Mouse (Mus musculus) central nervous system, embryonic 18 days (tissue): ENCODE results near the gene Vps11. TPM values are rescaled to one million over a fixed set of nuclear protein-coding genes. Genes with fewer than 3 reads are reported as not detected.

Experiments used
- polyA plus RNA-seq: library from polyadenylated mRNA; depleted of rRNA; stranded (reverse); fragments of >200 nt; gene quantifications from 2 replicates; pipeline ENCODE4 v1.2.3, GENCODE M21; 2012; rRNA removed

The Vps11 gene
- polyA plus RNA-seq: 31.1 and 35.4 TPM in 2 replicates

GRCm38 (mm10) chr9:44361190-44361917 lies at the start of gene Vps11:
Vps11 (minus strand) TSS chr9:44361670.

GRCm38 (mm10) chr9:44406906-44407751 lies 45.7 kb upstream of the Vps11 start, which contains the start of the genes Rps25 and Trappc4:
Rps25 (plus strand) TSS chr9:44407139.
Trappc4 (minus strand) TSS chr9:44407600.

GRCm38 (mm10) chr9:44396684-44397411 lies 35.4 kb upstream of the Vps11 start, which contains the start of gene Slc37a4:
Slc37a4 (plus strand) TSS chr9:44396852.

GRCm38 (mm10) chr9:44379054-44379834 lies 17.8 kb upstream of the Vps11 start, which contains the start of gene Hyou1:
Hyou1 (plus strand) TSS chr9:44379490.

GRCm38 (mm10) chr9:44343781-44344421 lies 17.6 kb downstream of the Vps11 start, which contains the start of gene Hmbs:
Hmbs (minus strand) TSS chr9:44344228.

GRCm38 (mm10) chr9:44334396-44335330 lies 26.8 kb downstream of the Vps11 start, which contains the start of gene H2afx:
H2afx (plus strand) TSS chr9:44334694.

GRCm38 (mm10) chr9:44325768-44326370 lies 35.6 kb downstream of the Vps11 start, which contains the start of gene Dpagt1:
Dpagt1 (plus strand) TSS chr9:44326019.

GRCm38 (mm10) chr9:44319887-44320798 lies 41.3 kb downstream of the Vps11 start, which contains the start of gene C2cd2l:
C2cd2l (minus strand) TSS chr9:44320285.

GRCm38 (mm10) chr9:44305466-44306079 lies 55.9 kb downstream of the Vps11 start, which contains the start of gene Hinfp:
Hinfp (minus strand) TSS chr9:44305671.

Other genes starting within 250 kb of the Vps11 start
- gene Gm49380, start 248.2 kb downstream of the Vps11 start, polyA plus RNA-seq: 0.14 and 0.20 TPM in 2 replicates
- gene Rnf26, start 248.2 kb downstream of the Vps11 start, polyA plus RNA-seq: 23.1 and 24.4 TPM in 2 replicates
- 17.9 and 19.4 TPM in 2 replicates for gene Mcam, start 227.2 kb downstream of the Vps11 start, polyA plus RNA-seq
- 22.3 and 23.5 TPM in 2 replicates for gene Cbl, start 127.6 kb downstream of the Vps11 start, polyA plus RNA-seq
- 1.2 and 2.8 TPM in 2 replicates for gene Ccdc153, start 121.0 kb downstream of the Vps11 start, polyA plus RNA-seq
- gene Pdzd3, start 110.2 kb downstream of the Vps11 start, polyA plus RNA-seq: 0.75 and 0.79 TPM in 2 replicates
- gene Nlrx1, start 93.1 kb downstream of the Vps11 start, polyA plus RNA-seq: 3.6 and 3.8 TPM in 2 replicates
- gene Abcg4, start 73.1 kb downstream of the Vps11 start, polyA plus RNA-seq: 82.8 and 93.4 TPM in 2 replicates
- 42.4 and 43.8 TPM in 2 replicates for gene Hinfp, start 56.0 kb downstream of the Vps11 start, polyA plus RNA-seq
- 56.8 and 62.1 TPM in 2 replicates for gene C2cd2l, start 41.4 kb downstream of the Vps11 start, polyA plus RNA-seq
- gene Dpagt1, start 35.7 kb downstream of the Vps11 start, polyA plus RNA-seq: 37.3 and 39.1 TPM in 2 replicates
- 123 and 133 TPM in 2 replicates for gene H2afx, start 27.0 kb downstream of the Vps11 start, polyA plus RNA-seq
- gene Hmbs, start 17.4 kb downstream of the Vps11 start, polyA plus RNA-seq: 37.8 and 38.9 TPM in 2 replicates
- 49.9 and 50.9 TPM in 2 replicates for gene Hyou1, start 17.8 kb upstream of the Vps11 start, polyA plus RNA-seq
- 60.4 and 61.0 TPM in 2 replicates for gene Slc37a4, start 35.2 kb upstream of the Vps11 start, polyA plus RNA-seq
- gene Rps25, start 45.5 kb upstream of the Vps11 start, polyA plus RNA-seq: 785 and 795 TPM in 2 replicates
- gene Trappc4, start 45.9 kb upstream of the Vps11 start, polyA plus RNA-seq: 207 and 215 TPM in 2 replicates
- gene Ccdc84, start 56.9 kb upstream of the Vps11 start, polyA plus RNA-seq: 55.8 and 58.3 TPM in 2 replicates
- not detected in 2 replicates for gene Foxr1, start 79.5 kb upstream of the Vps11 start, polyA plus RNA-seq
- gene Upk2, start 93.3 kb upstream of the Vps11 start, polyA plus RNA-seq: 0.08 TPM in 1 of 2 replicates, not detected in the other
- 13.9 and 19.7 TPM in 2 replicates for gene Bcl9l, start 121.2 kb upstream of the Vps11 start, polyA plus RNA-seq
- gene Cxcr5, start 200.2 kb upstream of the Vps11 start, polyA plus RNA-seq: not detected in 2 replicates
- gene Ddx6, start 243.2 kb upstream of the Vps11 start, polyA plus RNA-seq: 47.4 and 48.5 TPM in 2 replicates